Mouse (Mus musculus) small intestine, adult 2 months (tissue): ENCODE data around the gene Naaladl2. TPM values are rescaled to one million over a fixed set of nuclear protein-coding genes. Genes with fewer than 3 reads are reported as not detected.

Experiments used
- H3K27ac ChIP-seq: fragments of 200-500 bp; 2 replicates; pipeline ENCODE4 v1.5.1; 2012; ENCODE audit warnings: low read depth, low read length, control low read depth, inconsistent platforms; ENCODE audit not compliant: insufficient read depth
- H3K27me3 ChIP-seq: fragments of 200-500 bp; 2 replicates; pipeline ENCODE4 v1.6.1; 2012; ENCODE audit warnings: mild to moderate bottlenecking, moderate library complexity, low read length, inconsistent platforms; ENCODE audit not compliant: control insufficient read depth, insufficient read depth
- H3K36me3 ChIP-seq: fragments of 200-500 bp; 2 replicates; pipeline ENCODE4 v1.6.1; 2012; ENCODE audit warnings: mild to moderate bottlenecking, low read length, control low read depth, inconsistent platforms; ENCODE audit not compliant: control insufficient read depth, insufficient read depth
- H3K4me1 ChIP-seq: fragments of 200-500 bp; 2 replicates; pipeline ENCODE4 v1.6.1; 2012; ENCODE audit warnings: low read length, inconsistent platforms, mixed read lengths; ENCODE audit not compliant: control insufficient read depth, insufficient read depth, insufficient read length
- H3K4me3 ChIP-seq: fragments of 200-500 bp; 2 replicates; pipeline ENCODE4 v1.5.1; 2012; ENCODE audit warnings: low read depth, mild to moderate bottlenecking, control low read depth, inconsistent platforms, low read length, moderate library complexity
- CTCF ChIP-seq: fragments of 200-500 bp; IDR thresholded peaks from 2 replicates; pipeline ENCODE4 v1.5.1; 2012; ENCODE audit warnings: low read depth, mild to moderate bottlenecking, control low read depth, inconsistent platforms, low read length, moderate library complexity, mixed read lengths; ENCODE audit not compliant: insufficient replicate concordance, insufficient read length; ENCODE audit errors: extremely low read depth
- POLR2A ChIP-seq: fragments of 200-500 bp; IDR thresholded peaks from 2 replicates; pipeline ENCODE4 v1.6.1; 2012; ENCODE audit warnings: low read depth, mild to moderate bottlenecking, control low read depth, inconsistent platforms, low read length, moderate library complexity
- WGBS: fragments of 180-500 bp; shearing (Covaris S2); methylation state at CpG from one replicate; pipeline ENCODE4 v1.1.7; 2018; 5-methylcytosine and 5-hydroxymethylcytosine counted together
- polyA plus RNA-seq: library from polyadenylated mRNA; depleted of rRNA; stranded (reverse); fragments of >200 nt; gene quantifications from 2 replicates; pipeline ENCODE4 v1.2.3, GENCODE M21; 2012

Gene Naaladl2
- polyA plus RNA-seq, 1 experiment = 0.25 TPM

GRCm38 (mm10) chr3:24604791-24605320 is 539.2 kb downstream of the Naaladl2 start:
- H3K36me3 ChIP-seq = no peaks in the 10 kb centered on the region
- no peaks in the 10 kb centered on the region for H3K4me1 ChIP-seq
- TF ChIP-seq POLR2A = no peak
- no peak for TF ChIP-seq CTCF
- no peak overlapping the region for H3K27ac ChIP-seq
- WGBS = 72% methylated on average over 3 of the region's 3 CpGs
- H3K27me3 ChIP-seq = no peaks in the 10 kb centered on the region
- H3K4me3 ChIP-seq = no peak overlapping the region

GRCm38 (mm10) chr3:24595447-24595846 is 548.6 kb downstream of the Naaladl2 start:
- 65% methylated on average over 2 of the region's 2 CpGs for WGBS
- TF ChIP-seq CTCF (no peak), POLR2A (no peak)

GRCm38 (mm10) chr3:24556617-24557016 is 587.4 kb downstream of the Naaladl2 start:
- Histone ChIP-seq H3K27ac (no peak overlapping the region), H3K4me3 (no peak overlapping the region), H3K4me1 (no peaks in the 10 kb centered on the region), H3K36me3 (no peaks in the 10 kb centered on the region), H3K27me3 (no peaks in the 10 kb centered on the region)
- TF ChIP-seq POLR2A (no peak), CTCF (no peak)
- WGBS = 84% methylated on average over 1 of the region's 1 CpGs

More at GRCm38 (mm10) chr3:24595447-24595846, 548.6 kb downstream of the Naaladl2 start:
- Histone ChIP-seq H3K27ac (no peak overlapping the region), H3K4me1 (no peaks in the 10 kb centered on the region), H3K36me3 (no peaks in the 10 kb centered on the region), H3K4me3 (no peak overlapping the region), H3K27me3 (no peaks in the 10 kb centered on the region)

- no peaks in the 10 kb centered on the region for H3K4me1 ChIP-seq
- no peak overlapping the region for H3K4me3 ChIP-seq
- H3K27me3 ChIP-seq = no peaks in the 10 kb centered on the region
- no peak overlapping the region for H3K27ac ChIP-seq
- H3K36me3 ChIP-seq = no peaks in the 10 kb centered on the region
- 46% methylated on average over 5 of the region's 5 CpGs for WGBS
- no peak for TF ChIP-seq CTCF
- no peak for TF ChIP-seq POLR2A
Measured at GRCm38 (mm10) chr3:24553701-24554100, 590.4 kb downstream of the Naaladl2 start.

- no peaks in the 10 kb centered on the region for H3K27me3 ChIP-seq
- 66% methylated on average over 2 of the region's 2 CpGs for WGBS
- TF ChIP-seq CTCF (no peak), POLR2A (no peak)
- no peak overlapping the region for H3K4me3 ChIP-seq
- H3K4me1 ChIP-seq = no peaks in the 10 kb centered on the region
- no peaks in the 10 kb centered on the region for H3K36me3 ChIP-seq
- no peak overlapping the region for H3K27ac ChIP-seq
Measured at GRCm38 (mm10) chr3:24552631-24553030, 591.4 kb downstream of the Naaladl2 start.

- H3K4me3 ChIP-seq = no peak overlapping the region
- no peaks in the 10 kb centered on the region for H3K27me3 ChIP-seq
- H3K27ac ChIP-seq = no peak overlapping the region
- WGBS = 82% methylated on average over 3 of the region's 3 CpGs
- no peaks in the 10 kb centered on the region for H3K36me3 ChIP-seq
- H3K4me1 ChIP-seq = no peaks in the 10 kb centered on the region
- no peak for TF ChIP-seq CTCF
- TF ChIP-seq POLR2A = no peak
Measured at GRCm38 (mm10) chr3:24533775-24534458, 610.1 kb downstream of the Naaladl2 start.

GRCm38 (mm10) chr3:24514918-24515317 is 629.1 kb downstream of the Naaladl2 start:
- TF ChIP-seq POLR2A = no peak
- no peak for TF ChIP-seq CTCF
- WGBS = 38% methylated on average over 1 of the region's 1 CpGs
- Histone ChIP-seq H3K36me3 (no peaks in the 10 kb centered on the region), H3K27ac (no peak overlapping the region), H3K4me1 (no peaks in the 10 kb centered on the region), H3K27me3 (no peaks in the 10 kb centered on the region), H3K4me3 (no peak overlapping the region)
